Mouse (Mus musculus) gastrocnemius, adult 18-20 months (tissue): Measurements from ENCODE around the gene Gm7971. TPM values are rescaled to one million over a fixed set of nuclear protein-coding genes. Genes with fewer than 3 reads are reported as not detected.
"Not testable (repeated sequence)": the region's sequence is repeated elsewhere in the genome, so short reads cannot be mapped to it uniquely, and the experiment has no call there.

ENCODE experiments used
- DNase-seq: peaks from one replicate; pipeline ENCODE4 v3.0.0; 2021; ENCODE audit warnings: low spot score
- long read RNA-seq, 2 experiments: library from polyadenylated mRNA; stranded (forward); transcript quantifications; one replicate each; pipeline ENCODE4 v2.0.0; 2021
- total RNA-seq, 2 experiments: library from RNA; stranded (reverse); gene quantifications; 2 replicates each; pipeline ENCODE4 v1.2.3; 2021

Gene Gm7971
- total RNA-seq, result not detected
- long read RNA-seq, experiment 1, result 0 reads
- long read RNA-seq, experiment 2, result 0 reads

- not testable (repeated sequence) for DNase-seq
These were observed at the start of gene Gm7971 for GRCm38 (mm10) chr5:95594775-95595174. Gene Gm7971 (minus strand): TSS chr5:95594875.

Other genes with a start within 250 kb of the Gm7971 start
- not detected for gene D5Ertd577e, start 138.1 kb downstream of the Gm7971 start, total RNA-seq
- gene Gm3286, start 84.1 kb downstream of the Gm7971 start, total RNA-seq, result not detected
- gene Gm7978, start 141.3 kb upstream of the Gm7971 start, total RNA-seq, result not detected
- gene Gm7982, start 147.1 kb upstream of the Gm7971 start, total RNA-seq, result not detected
- gene E330014E10Rik, start 181.1 kb upstream of the Gm7971 start, total RNA-seq, result not detected